Mouse (Mus musculus) brain, embryonic 14.5 days (tissue): ENCODE measurements around the gene Foxf1.

Source experiments
- CTCF ChIP-seq: fragments of 200-500 bp; IDR thresholded peaks from 2 replicates; pipeline ENCODE4 v1.5.1; 2012; ENCODE audit warnings: inconsistent platforms, mild to moderate bottlenecking, moderate library complexity, borderline replicate concordance; ENCODE audit not compliant: insufficient read depth, insufficient read length; ENCODE audit errors: extremely low read depth
- POLR2A ChIP-seq: fragments of 200-500 bp; IDR thresholded peaks from 2 replicates; pipeline ENCODE4 v1.6.1; 2012; ENCODE audit warnings: mild to moderate bottlenecking, inconsistent platforms, borderline replicate concordance; ENCODE audit not compliant: poor library complexity, insufficient read depth, insufficient read length, severe bottlenecking; ENCODE audit errors: extremely low read depth

DNA sequence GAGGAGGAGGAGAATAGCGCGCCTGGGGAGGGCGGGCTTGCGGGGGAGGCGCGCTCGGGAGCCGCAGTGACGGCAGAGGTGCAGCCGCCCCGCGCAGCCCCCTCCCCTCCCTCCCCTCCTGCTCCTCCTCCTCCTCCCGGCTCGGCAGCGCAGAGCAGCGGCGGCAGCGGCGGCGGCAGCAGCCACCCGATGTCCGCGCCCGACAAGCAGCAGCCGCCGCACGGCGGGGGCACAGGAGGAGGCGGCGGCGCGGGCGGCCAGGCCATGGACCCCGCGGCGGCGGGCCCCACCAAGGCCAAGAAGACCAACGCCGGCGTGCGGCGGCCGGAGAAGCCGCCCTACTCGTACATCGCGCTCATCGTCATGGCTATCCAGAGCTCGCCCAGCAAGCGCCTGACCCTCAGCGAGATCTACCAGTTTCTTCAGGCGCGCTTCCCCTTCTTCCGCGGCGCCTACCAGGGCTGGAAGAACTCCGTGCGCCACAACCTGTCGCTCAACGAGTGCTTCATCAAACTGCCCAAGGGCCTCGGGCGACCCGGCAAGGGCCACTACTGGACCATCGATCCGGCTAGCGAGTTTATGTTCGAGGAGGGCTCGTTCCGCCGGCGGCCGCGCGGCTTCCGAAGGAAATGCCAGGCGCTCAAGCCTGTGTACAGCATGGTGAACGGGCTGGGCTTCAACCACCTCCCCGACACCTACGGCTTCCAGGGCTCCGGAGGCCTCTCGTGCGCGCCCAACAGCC is at the start of gene Foxf1:
- TF ChIP-seq POLR2A (no peak), CTCF (no peak)
